Mouse (Mus musculus) cerebellum, adult 2 months (tissue): ENCODE results near the gene Pde6b.

Source experiments
- CTCF ChIP-seq: fragments of 200-500 bp; IDR thresholded peaks from 2 replicates; pipeline ENCODE4 v1.5.1; 2011; ENCODE audit warnings: low read depth, mild to moderate bottlenecking, control low read depth, low read length, moderate library complexity, borderline replicate concordance; ENCODE audit not compliant: insufficient read depth
- POLR2A ChIP-seq: fragments of 200-500 bp; IDR thresholded peaks from 2 replicates; pipeline ENCODE4 v1.6.1; 2011; ENCODE audit warnings: low read length, control low read depth, borderline replicate concordance; ENCODE audit not compliant: insufficient read depth

DNA sequence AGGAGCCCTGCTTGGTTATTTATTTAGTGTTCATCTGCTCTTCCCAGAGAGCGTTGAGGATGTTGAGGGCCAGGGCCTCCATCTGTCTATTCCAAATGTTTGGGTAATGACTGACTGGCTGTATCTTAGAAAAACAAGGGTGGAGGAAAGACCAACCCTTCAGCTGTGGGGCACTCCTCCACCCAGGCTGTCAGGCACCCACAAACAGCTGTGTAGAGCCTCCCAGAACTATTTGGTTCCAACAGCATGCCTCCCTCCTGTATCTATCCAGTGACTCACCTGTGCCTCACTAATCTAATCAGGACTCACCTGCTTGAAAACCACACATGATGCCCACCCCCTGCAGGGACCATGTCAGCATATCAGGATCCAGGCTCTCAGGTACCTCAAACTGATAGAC lies 64.2 kb downstream of the Pde6b start:
- TF ChIP-seq POLR2A (no peak), CTCF (no peak)
